Mouse (Mus musculus) midbrain, embryonic 11.5 days (tissue): Measurements from ENCODE around the gene Dnaja4. TPM values are rescaled to one million over a fixed set of nuclear protein-coding genes. Genes with fewer than 3 reads are reported as not detected.

Experiments used
- ATAC-seq: fragments of 200-750 bp; cut with Nextera tagmentation; 2 replicates; pipeline ENCODE4 v1.8.0; 2017; ENCODE audit warnings: moderate TSS enrichment, moderate library complexity; ENCODE audit not compliant: low FRiP score
- DNase-seq: peaks from one replicate; pipeline ENCODE4 v3.0.0; 2015; ENCODE audit warnings: low spot score; ENCODE audit errors: missing footprints
- H3K27ac ChIP-seq: fragments of 300-500 bp; sonication (generic); 2 replicates; pipeline ENCODE4 v1.5.1; 2014; ENCODE audit warnings: low read depth, low read length
- H3K27me3 ChIP-seq: fragments of 300-500 bp; sonication (generic); 2 replicates; pipeline ENCODE4 v1.6.1; 2014; ENCODE audit warnings: mild to moderate bottlenecking, low read length, moderate library complexity, mixed read lengths; ENCODE audit not compliant: control insufficient read depth, insufficient read depth
- H3K36me3 ChIP-seq: fragments of 300-500 bp; sonication (generic); 2 replicates; pipeline ENCODE4 v1.6.1; 2014; ENCODE audit warnings: mild to moderate bottlenecking, low read length, moderate library complexity, mixed read lengths; ENCODE audit not compliant: control insufficient read depth, insufficient read depth
- H3K4me1 ChIP-seq: fragments of 300-500 bp; sonication (generic); 2 replicates; pipeline ENCODE4 v1.6.1; 2014; ENCODE audit warnings: low read length; ENCODE audit not compliant: control insufficient read depth, insufficient read depth
- H3K4me2 ChIP-seq: fragments of 300-500 bp; sonication (generic); 2 replicates; pipeline ENCODE4 v1.6.1; 2014; ENCODE audit warnings: mild to moderate bottlenecking, moderate library complexity
- H3K4me3 ChIP-seq: fragments of 300-500 bp; sonication (generic); 2 replicates; pipeline ENCODE4 v1.5.1; 2014; ENCODE audit warnings: low read depth, low read length
- H3K9ac ChIP-seq: fragments of 300-500 bp; sonication (generic); 2 replicates; pipeline ENCODE4 v1.6.1; 2014; ENCODE audit warnings: low read length
- H3K9me3 ChIP-seq: fragments of 300-500 bp; sonication (generic); 2 replicates; pipeline ENCODE4 v1.6.1; 2016; ENCODE audit warnings: low read length; ENCODE audit not compliant: control insufficient read depth
- WGBS: fragments of 180-500 bp; shearing (Covaris S2); extraction: QIAGEN DNeasy Blood & Tissue Kit; methylation state at CpG from one replicate; pipeline ENCODE4 v1.1.7; 2014; 5-methylcytosine and 5-hydroxymethylcytosine counted together
- polyA plus RNA-seq: library from polyadenylated mRNA; unstranded; fragments of >200 nt; fragmentation: Nextera tagmentation; extraction: Ambion mirVana; gene quantifications from 2 replicates; pipeline ENCODE4 v1.2.1, GENCODE M21; 2014

Dnaja4 gene
- polyA plus RNA-seq, 1 experiment from 2014 or later: 4.0 TPM

DNA sequence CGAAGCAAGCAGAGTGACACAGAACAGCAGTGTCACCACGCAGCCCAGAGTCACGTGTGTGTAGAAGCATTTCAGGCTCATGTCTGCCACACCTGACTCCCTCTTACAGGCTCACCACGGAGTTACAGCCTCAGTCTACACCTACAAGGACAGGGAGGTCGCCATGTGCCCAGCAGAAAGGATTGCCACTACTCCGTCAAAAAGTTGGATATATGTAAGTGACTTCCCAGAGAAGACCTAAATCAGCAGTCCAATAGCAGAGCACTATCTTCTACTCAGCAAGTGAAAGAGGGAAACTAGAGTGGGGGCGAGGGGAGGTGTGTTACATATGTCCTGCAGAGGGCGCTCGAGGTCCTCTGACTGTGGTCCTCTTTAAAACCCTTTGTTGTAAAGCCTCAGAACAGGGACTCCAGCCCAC is 37.6 kb downstream of the Dnaja4 start:
- no peak overlapping the region for H3K4me2 ChIP-seq
- no peak overlapping the region for H3K9ac ChIP-seq
- no peak overlapping the region for H3K27ac ChIP-seq
- no peaks in the 10 kb centered on the region for H3K9me3 ChIP-seq
- H3K27me3 ChIP-seq: no peaks in the 10 kb centered on the region
- H3K4me1 ChIP-seq: peaks cover 11% of the 10 kb centered on the region
- 18% methylated on average over 9 of the region's 9 CpGs for WGBS
- H3K36me3 ChIP-seq: no peaks in the 10 kb centered on the region
- ATAC-seq: peak; percentile 22; the same call in 1 of the 2 replicates
- DNase-seq: peak; percentile 94
- no peak overlapping the region for H3K4me3 ChIP-seq

DNA sequence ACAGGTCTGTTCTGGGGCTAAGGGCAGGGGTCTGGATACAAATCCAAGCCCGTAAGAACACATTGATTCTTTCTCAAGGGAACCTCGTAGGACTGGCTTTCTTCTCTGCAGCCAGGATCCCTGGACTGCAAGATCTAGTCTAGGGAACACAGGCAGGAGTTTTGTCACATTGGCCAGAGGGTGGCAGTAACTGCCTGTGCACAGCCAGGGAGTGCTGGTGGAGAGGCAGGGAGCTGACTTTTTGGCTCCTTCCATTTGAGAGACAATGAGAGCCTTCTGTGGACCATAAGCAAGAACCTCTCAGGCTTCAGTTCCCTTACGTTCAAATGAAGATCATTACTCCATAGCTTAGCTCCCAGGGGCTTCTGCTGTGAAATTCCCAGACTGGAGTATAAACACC is 39.7 kb downstream of the Dnaja4 start:
- H3K27ac ChIP-seq: no peak overlapping the region
- no peak for ATAC-seq
- 32% methylated on average over 3 of the region's 3 CpGs for WGBS

DNA sequence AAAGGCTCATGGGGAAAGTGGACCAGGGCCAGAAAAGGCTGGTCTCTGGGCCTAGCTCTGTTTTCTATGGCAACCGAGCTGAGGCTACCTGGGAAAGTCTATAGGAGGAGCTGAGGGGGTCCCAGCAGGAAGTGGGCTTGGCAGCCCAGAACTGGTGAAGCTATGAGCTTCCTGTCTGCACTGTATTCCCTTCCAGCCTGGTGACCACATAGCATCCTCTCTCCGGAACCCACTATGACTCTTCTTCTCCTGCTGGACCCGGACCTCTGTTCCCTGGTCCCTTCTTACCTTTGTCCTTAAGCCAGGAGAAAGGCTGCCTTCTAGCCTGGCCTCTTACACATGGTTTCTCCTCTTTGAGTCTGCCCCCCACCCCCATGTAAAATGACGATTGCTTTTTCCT is 45.2 kb downstream of the Dnaja4 start:
- no peaks in the 10 kb centered on the region for H3K9me3 ChIP-seq
- H3K9ac ChIP-seq: no peak overlapping the region
- H3K4me2 ChIP-seq: no peak overlapping the region
- no peak overlapping the region for H3K4me3 ChIP-seq
- 94% methylated on average over 4 of the region's 4 CpGs for WGBS
- peaks cover 8% of the 10 kb centered on the region for H3K4me1 ChIP-seq
- no peaks in the 10 kb centered on the region for H3K36me3 ChIP-seq
- ATAC-seq: no peak
- DNase-seq: no peak
- H3K27ac ChIP-seq: no peak overlapping the region
- H3K27me3 ChIP-seq: no peaks in the 10 kb centered on the region

More for the DNA sequence above, 39.7 kb downstream of the Dnaja4 start:
- no peaks in the 10 kb centered on the region for H3K27me3 ChIP-seq
- peaks cover 7% of the 10 kb centered on the region for H3K4me1 ChIP-seq
- H3K9ac ChIP-seq: no peak overlapping the region
- H3K4me2 ChIP-seq: no peak overlapping the region
- peak; percentile 89 for DNase-seq
- H3K36me3 ChIP-seq: no peaks in the 10 kb centered on the region
- H3K9me3 ChIP-seq: no peaks in the 10 kb centered on the region
- H3K4me3 ChIP-seq: no peak overlapping the region

DNA sequence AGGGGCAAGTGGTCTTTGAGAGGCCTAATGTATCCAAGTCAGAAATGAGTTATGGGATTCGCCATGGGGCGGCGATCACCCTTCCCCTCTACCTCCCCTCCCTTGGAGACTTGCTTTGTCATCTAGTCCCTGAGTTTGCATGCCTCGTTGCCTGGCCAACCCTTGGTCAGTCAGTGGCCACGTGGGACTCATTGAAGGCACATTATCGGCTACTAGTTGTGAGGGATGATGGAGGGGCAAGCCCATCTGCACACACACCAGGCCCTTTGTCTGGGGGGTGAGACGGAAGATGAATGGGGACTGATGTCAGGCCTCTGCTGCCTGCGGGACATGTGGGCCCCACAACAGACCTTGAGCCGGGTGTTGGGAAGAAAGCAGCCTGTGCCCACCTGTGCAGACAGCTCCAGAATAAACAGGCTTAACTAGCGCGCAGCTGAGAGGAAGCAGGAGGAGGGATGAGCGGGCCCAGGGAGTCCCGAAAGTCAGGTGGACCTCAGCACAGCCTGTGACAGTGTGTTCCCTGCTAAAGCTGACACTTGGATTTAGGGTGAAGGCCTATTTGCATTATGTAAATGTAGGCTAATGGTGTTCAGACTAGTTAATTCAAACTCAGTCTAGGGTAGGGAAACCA is 47.2 kb downstream of the Dnaja4 start:
- no peaks in the 10 kb centered on the region for H3K36me3 ChIP-seq
- DNase-seq: no peak
- WGBS: 53% methylated on average over 13 of the region's 13 CpGs
- 0 out of 2 replicates have a peak, but pooled peaks have one; percentile 19 for ATAC-seq
- H3K9me3 ChIP-seq: no peaks in the 10 kb centered on the region
- H3K4me3 ChIP-seq: no peak overlapping the region
- no peak overlapping the region for H3K4me2 ChIP-seq
- no peak overlapping the region for H3K9ac ChIP-seq
- H3K27ac ChIP-seq: no peak overlapping the region
- 0 out of 2 replicates have a peak, but pooled peaks cover 5% of the 10 kb centered on the region for H3K4me1 ChIP-seq
- H3K27me3 ChIP-seq: no peaks in the 10 kb centered on the region

DNA sequence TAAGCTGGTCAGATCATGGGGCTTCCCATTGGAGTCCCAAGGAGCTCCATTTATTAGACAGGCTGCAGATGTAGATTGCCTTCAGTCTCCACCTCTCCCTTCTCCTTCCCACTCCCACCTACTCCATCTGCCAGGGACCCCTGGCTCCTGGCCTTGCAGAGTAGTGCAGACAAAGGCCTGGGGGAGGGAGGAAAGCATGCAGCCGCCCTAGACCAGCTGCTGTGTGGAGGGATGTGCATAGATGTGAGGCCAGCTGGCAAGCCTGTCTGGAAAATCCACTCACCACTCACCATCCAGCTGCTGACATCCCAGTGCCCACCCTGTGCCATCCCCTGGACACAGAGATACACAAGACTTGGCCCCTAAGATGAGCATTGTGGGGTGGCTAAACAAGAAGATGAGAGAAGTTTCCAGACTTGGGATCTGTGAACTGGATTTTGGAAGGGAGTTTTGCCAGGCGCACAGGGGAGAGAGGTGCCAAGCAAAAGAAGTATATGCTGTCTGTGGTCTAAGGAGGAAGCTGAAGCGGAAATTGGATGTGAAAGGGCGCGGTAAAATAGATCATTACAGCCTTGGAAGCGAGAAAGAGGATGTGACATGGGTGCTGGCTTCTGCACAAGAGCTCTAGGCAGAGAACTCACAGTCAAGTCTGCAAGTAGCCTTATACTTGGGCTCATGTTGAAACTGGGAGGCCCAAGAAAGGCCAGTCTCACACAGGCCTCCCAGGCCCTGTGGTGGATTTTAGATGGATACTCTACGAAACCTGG is 51.7 kb downstream of the Dnaja4 start:
- H3K9me3 ChIP-seq: no peaks in the 10 kb centered on the region
- no peak overlapping the region for H3K9ac ChIP-seq
- H3K27ac ChIP-seq: no peak overlapping the region
- DNase-seq (peak; percentile 77), ATAC-seq (no peak)
- WGBS: 83% methylated on average over 7 of the region's 7 CpGs
- H3K4me3 ChIP-seq: no peak overlapping the region
- H3K27me3 ChIP-seq: no peaks in the 10 kb centered on the region
- H3K36me3 ChIP-seq: no peaks in the 10 kb centered on the region
- peaks cover 15% of the 10 kb centered on the region for H3K4me1 ChIP-seq
- H3K4me2 ChIP-seq: no peak overlapping the region

DNA sequence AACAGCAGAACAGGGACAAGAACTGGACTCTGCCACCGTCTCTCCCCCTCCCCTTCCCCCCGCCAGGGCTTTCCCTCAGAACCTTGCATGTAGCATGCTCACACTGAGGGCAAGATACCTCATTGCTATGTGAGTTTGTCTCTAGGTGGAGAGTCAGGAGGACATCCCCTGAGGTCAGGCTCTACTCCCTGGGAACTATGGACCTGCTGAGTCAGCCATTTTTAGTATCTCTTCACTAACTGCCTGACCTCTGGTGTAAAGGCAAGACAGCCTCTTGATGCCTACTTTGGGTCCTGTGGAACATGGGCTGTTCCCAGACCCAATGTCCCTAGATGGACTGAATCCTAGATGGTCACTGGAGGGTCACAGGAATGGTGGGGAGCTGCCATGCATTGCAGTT is 53.0 kb downstream of the Dnaja4 start:
- peaks cover 10% of the 10 kb centered on the region for H3K4me1 ChIP-seq
- no peak for ATAC-seq
- 100% methylated on average over 2 of the region's 2 CpGs for whole genome bisulfite sequencing
- DNase-seq: peak; percentile 77
- H3K9me3 ChIP-seq: no peaks in the 10 kb centered on the region
- no peak overlapping the region for H3K4me3 ChIP-seq
- H3K9ac ChIP-seq: no peak overlapping the region
- no peak overlapping the region for H3K27ac ChIP-seq
- H3K27me3 ChIP-seq: no peaks in the 10 kb centered on the region
- no peak overlapping the region for H3K4me2 ChIP-seq
- H3K36me3 ChIP-seq: no peaks in the 10 kb centered on the region

DNA sequence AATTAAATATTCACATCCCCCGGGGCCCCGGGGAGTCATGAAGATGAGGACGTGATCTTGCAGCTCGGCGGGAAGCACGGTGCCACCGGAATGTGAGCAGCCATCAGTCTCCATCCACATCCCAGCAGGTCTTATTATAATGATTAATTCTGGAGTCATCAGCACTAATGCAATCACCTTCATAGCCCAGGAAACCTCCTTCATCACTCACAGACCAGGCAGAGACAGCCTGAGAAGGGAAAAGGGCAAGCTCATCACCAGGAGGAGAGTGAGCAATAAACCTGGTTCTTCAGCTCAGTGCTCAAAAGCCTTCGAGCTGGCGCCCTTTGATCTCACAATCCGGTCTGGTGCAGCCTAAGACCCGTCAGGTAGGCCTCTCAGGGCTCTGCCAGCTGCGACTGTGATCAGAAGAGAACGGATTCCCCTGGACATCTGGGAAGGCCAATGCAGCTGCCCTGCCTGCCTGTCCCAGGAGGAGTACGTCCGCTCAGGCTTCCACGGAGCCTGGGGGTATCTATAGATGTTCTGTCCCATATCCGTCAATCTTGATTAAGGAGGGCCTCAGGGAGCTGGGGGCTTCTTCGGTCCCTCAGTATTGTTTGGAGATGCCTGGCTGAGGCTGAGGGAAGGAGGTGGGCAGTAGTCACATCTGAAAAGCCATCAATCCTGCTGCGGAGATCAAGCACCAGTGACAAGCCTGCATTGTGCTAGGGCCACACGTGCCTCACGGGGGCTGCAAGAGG is 53.7 kb downstream of the Dnaja4 start:
- ATAC-seq (peak; percentile 75), DNase-seq (peak; percentile 89)
- H3K4me1 ChIP-seq: peaks cover 10% of the 10 kb centered on the region
- no peaks in the 10 kb centered on the region for H3K27me3 ChIP-seq
- 35% methylated on average over 21 of the region's 21 CpGs for WGBS
- H3K36me3 ChIP-seq: no peaks in the 10 kb centered on the region
- no peak overlapping the region for H3K27ac ChIP-seq
- no peak overlapping the region for H3K9ac ChIP-seq
- no peak overlapping the region for H3K4me2 ChIP-seq
- H3K4me3 ChIP-seq: no peak overlapping the region
- H3K9me3 ChIP-seq: no peaks in the 10 kb centered on the region

DNA sequence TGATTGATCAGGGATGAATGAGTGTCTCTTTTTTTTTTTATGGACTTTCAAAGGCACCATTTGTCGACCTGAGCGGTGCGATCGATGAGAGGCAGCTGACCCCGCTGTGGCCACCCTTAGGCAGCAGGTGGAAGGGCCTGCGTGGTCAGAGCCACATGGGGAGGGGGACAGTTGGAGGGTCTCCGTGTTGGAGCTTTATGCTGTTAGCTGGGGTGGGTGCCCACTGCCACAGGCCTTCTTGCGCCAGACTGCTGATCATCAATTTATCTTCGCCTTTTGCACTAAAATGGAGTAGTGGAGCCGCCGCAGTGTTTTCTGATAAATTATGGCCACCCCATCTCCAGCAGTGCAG is 54.2 kb downstream of the Dnaja4 start:
- DNase-seq (no peak), ATAC-seq (peak; percentile 35; the same call in 1 of the 2 replicates)
- no peak overlapping the region for H3K27ac ChIP-seq
- H3K9me3 ChIP-seq: no peaks in the 10 kb centered on the region
- H3K27me3 ChIP-seq: no peaks in the 10 kb centered on the region
- H3K9ac ChIP-seq: no peak overlapping the region
- no peak overlapping the region for H3K4me2 ChIP-seq
- peaks cover 10% of the 10 kb centered on the region for H3K4me1 ChIP-seq
- H3K4me3 ChIP-seq: no peak overlapping the region
- H3K36me3 ChIP-seq: no peaks in the 10 kb centered on the region
- 53% methylated on average over 11 of the region's 11 CpGs for WGBS

DNA sequence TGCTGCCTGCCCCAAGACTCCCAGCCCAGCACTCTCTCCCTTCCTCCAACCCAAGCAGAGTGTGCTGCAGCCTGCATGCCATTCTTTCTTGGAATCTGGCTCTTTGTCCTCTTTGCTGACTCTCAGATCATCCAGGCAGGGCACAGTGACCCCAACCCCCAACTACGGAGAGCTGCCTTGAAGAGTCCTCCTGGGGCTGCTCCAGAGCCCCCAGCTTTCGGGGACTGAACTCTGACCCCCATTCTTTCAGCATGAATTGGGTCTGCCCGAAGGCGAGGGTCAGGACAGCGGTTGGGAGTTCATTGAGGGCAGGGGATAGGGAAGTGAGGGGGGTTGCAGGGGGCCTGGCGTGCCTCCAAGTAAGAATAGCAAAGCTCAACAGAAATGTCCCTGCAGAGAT is 60.9 kb downstream of the Dnaja4 start:
- ATAC-seq (peak; percentile 52), DNase-seq (no peak)
- no peak overlapping the region for H3K27ac ChIP-seq
- H3K4me2 ChIP-seq: no peak overlapping the region; the same call in 1 of the 2 replicates
- no peaks in the 10 kb centered on the region for H3K36me3 ChIP-seq
- H3K27me3 ChIP-seq: peaks cover 11% of the 10 kb centered on the region
- no peaks in the 10 kb centered on the region for H3K9me3 ChIP-seq
- H3K4me3 ChIP-seq: no peak overlapping the region
- peak overlapping the region; percentile 29; the same call in 1 of the 2 replicates for H3K9ac ChIP-seq
- whole genome bisulfite sequencing: under 1% methylated on average over 6 of the region's 6 CpGs
- peaks cover 9% of the 10 kb centered on the region for H3K4me1 ChIP-seq
